In genomic region chr3:28333869-28334268, GRCm38 (mm10) we compare ENCODE assay signal across 10 mouse cellular contexts.
A peak's percentile ranks its signal among the peaks of the same experiment; 100 is the strongest.
DNase-seq lines count a peak whose midpoint lies in the region; ATAC-seq and TF ChIP-seq lines count a peak whose summit lies in the region.
"Had no signal": no experiment of that assay in that cellular context is flagged by ENCODE, and none has a peak within 500 bp of the region (broad histone marks: within the 10 kb centered on the region; RNA-seq: fewer than 3 reads in every experiment).

No protein-coding gene starts in this region.

- no peaks in the 10 kb centered on the region for H3K9me3 ChIP-seq in hindbrain, postnatal 0 days (ENCODE audit: low read length)
- H3K9me3 ChIP-seq in hindbrain, embryonic 11.5 days (ENCODE audit: control insufficient read depth, low read length) = no peaks in the 10 kb centered on the region
- no peaks in the 10 kb centered on the region for H3K9me3 ChIP-seq in intestine, embryonic 15.5 days

- TF ChIP-seq CTCF in hindbrain, postnatal 0 days (IDR thresholded peaks at IDR 0.05; ENCODE audit: low read depth) = no peak

- peaks cover 15% of the 10 kb centered on the region for H3K4me1 ChIP-seq in hindbrain, postnatal 0 days (ENCODE audit: insufficient read depth, low read length)
- no peaks in the 10 kb centered on the region for H3K4me1 ChIP-seq in hindbrain, embryonic 11.5 days (replicated peaks; ENCODE audit: control insufficient read depth, insufficient read depth, low read length)
- H3K4me1 ChIP-seq in intestine, embryonic 15.5 days (replicated peaks) = no peaks in the 10 kb centered on the region

- peak; percentile 34; the same call in 1 of the 2 replicates for ATAC-seq in hindbrain, postnatal 0 days
- ATAC-seq in hindbrain, embryonic 11.5 days (ENCODE audit: low FRiP score) = no peak
- ATAC-seq in intestine, embryonic 15.5 days = no peak

- H3K27me3 ChIP-seq in hindbrain, postnatal 0 days (ENCODE audit: insufficient read depth, low read length) = no peaks in the 10 kb centered on the region
- no peaks in the 10 kb centered on the region for H3K27me3 ChIP-seq in hindbrain, embryonic 11.5 days (ENCODE audit: control insufficient read depth, insufficient read depth, low read length)
- no peaks in the 10 kb centered on the region for H3K27me3 ChIP-seq in intestine, embryonic 15.5 days (replicated peaks)

- H3K4me3 ChIP-seq in hindbrain, postnatal 0 days (ENCODE audit: low read length) = no peak overlapping the region
- no peak overlapping the region for H3K4me3 ChIP-seq in hindbrain, embryonic 11.5 days (ENCODE audit: low read depth, low read length)
- no peak overlapping the region for H3K4me3 ChIP-seq in intestine, embryonic 15.5 days (replicated peaks)

- H3K36me3 ChIP-seq in hindbrain, postnatal 0 days (ENCODE audit: insufficient read depth, low read length) = no peaks in the 10 kb centered on the region
- no peaks in the 10 kb centered on the region for H3K36me3 ChIP-seq in hindbrain, embryonic 11.5 days (ENCODE audit: control insufficient read depth, insufficient read depth, low read length)
- H3K36me3 ChIP-seq in intestine, embryonic 15.5 days = no peaks in the 10 kb centered on the region

- H3K4me2 ChIP-seq in hindbrain, postnatal 0 days (ENCODE audit: low read depth, low read length) = no peak overlapping the region
- H3K4me2 ChIP-seq in hindbrain, embryonic 11.5 days (replicated peaks; ENCODE audit: low read depth, low read length) = no peak overlapping the region
- H3K4me2 ChIP-seq in intestine, embryonic 15.5 days (replicated peaks) = no peak overlapping the region
- H3K4me2 ChIP-seq: hindbrain, embryonic 14.5 days had no signal

- WGBS in hindbrain, postnatal 0 days = 46% methylated on average over 6 of the region's 6 CpGs
- WGBS in hindbrain, embryonic 11.5 days = 70% methylated on average over 6 of the region's 6 CpGs
- WGBS in intestine, embryonic 15.5 days = 52% methylated on average over 6 of the region's 6 CpGs

- no peak overlapping the region for H3K9ac ChIP-seq in hindbrain, postnatal 0 days (replicated peaks; ENCODE audit: low read length)
- H3K9ac ChIP-seq in hindbrain, embryonic 11.5 days (ENCODE audit: low read depth, low read length) = no peak overlapping the region
- H3K9ac ChIP-seq in intestine, embryonic 15.5 days = no peak overlapping the region
- H3K9ac ChIP-seq: hindbrain, embryonic 14.5 days had no signal

- peak; percentile 23 for DNase-seq in adrenal gland, postnatal 14 days
- no peak for DNase-seq in adrenal gland, adult 2 months
- peak; percentile 34 for DNase-seq in hindbrain, postnatal 0 days (ENCODE audit: low spot score)
- no peak for DNase-seq in hindbrain, embryonic 11.5 days (ENCODE audit: low spot score)
- DNase-seq in urinary bladder, postnatal 14 days (ENCODE audit: low spot score) = peak; percentile 9
- no peak for DNase-seq in urinary bladder, postnatal 25 days (ENCODE audit: low spot score)
- peak; percentile 28 for DNase-seq in yolk sac, embryonic 10.5 days (ENCODE audit: low spot score)

- no peak overlapping the region for H3K27ac ChIP-seq in hindbrain, postnatal 0 days
- H3K27ac ChIP-seq in hindbrain, embryonic 11.5 days (ENCODE audit: low read depth, low read length) = no peak overlapping the region
- no peak overlapping the region for H3K27ac ChIP-seq in intestine, embryonic 15.5 days
- H3K27ac ChIP-seq: hindbrain, embryonic 14.5 days; macrophage had no signal

Comparison
In these comparisons a context has a peak if more than half of its experiments do, and no peak if none do; other contexts are left out.
1. DNase-seq: peak in adrenal gland, postnatal 14 days (single experiment), hindbrain, postnatal 0 days (single experiment), urinary bladder, postnatal 14 days (single experiment) and yolk sac, embryonic 10.5 days (single experiment); none in adrenal gland, adult 2 months (single experiment), hindbrain, embryonic 11.5 days (single experiment) and urinary bladder, postnatal 25 days (single experiment).